Mouse (Mus musculus) liver, embryonic 11.5 days (tissue): ENCODE data around the gene Bmi1. TPM values are rescaled to one million over a fixed set of nuclear protein-coding genes. Genes with fewer than 3 reads are reported as not detected.
A peak's percentile ranks its signal among the peaks of the same experiment; 100 is the strongest.

Experiments used
- ATAC-seq: fragments of 200-750 bp; cut with Nextera tagmentation; replicated peaks from 2 replicates; pipeline ENCODE4 v1.8.0; 2017; ENCODE audit warnings: moderate number of reproducible peaks, mild to moderate bottlenecking, moderate TSS enrichment, moderate library complexity; ENCODE audit not compliant: low FRiP score
- DNase-seq: peaks from one replicate; pipeline ENCODE4 v3.0.0-alpha.2; 2017; ENCODE audit warnings: low spot score
- H3K27ac ChIP-seq: fragments of 300-500 bp; sonication (generic); 2 replicates; pipeline ENCODE4 v1.5.1; 2014; ENCODE audit warnings: mild to moderate bottlenecking, low read depth, low read length, control low read depth
- H3K27me3 ChIP-seq: fragments of 300-500 bp; sonication (generic); replicated peaks from 2 replicates; pipeline ENCODE4 v1.6.1; 2014; ENCODE audit warnings: low read length, mixed read lengths; ENCODE audit not compliant: control insufficient read depth, insufficient read depth
- H3K36me3 ChIP-seq: fragments of 300-500 bp; sonication (generic); 2 replicates; pipeline ENCODE4 v1.6.1; 2014; ENCODE audit warnings: mild to moderate bottlenecking, low read length, moderate library complexity, mixed read lengths; ENCODE audit not compliant: control insufficient read depth, insufficient read depth
- H3K4me1 ChIP-seq: fragments of 300-500 bp; sonication (generic); replicated peaks from 2 replicates; pipeline ENCODE4 v1.6.1; 2014; ENCODE audit warnings: low read length, mixed read lengths; ENCODE audit not compliant: control insufficient read depth, insufficient read depth
- H3K4me2 ChIP-seq: fragments of 300-500 bp; sonication (generic); 2 replicates; pipeline ENCODE4 v1.6.1; 2014; ENCODE audit warnings: mild to moderate bottlenecking, control low read depth, moderate library complexity
- H3K4me3 ChIP-seq: fragments of 300-500 bp; sonication (generic); 2 replicates; pipeline ENCODE4 v1.5.1; 2014; ENCODE audit warnings: low read depth, low read length, control low read depth
- H3K9ac ChIP-seq: fragments of 300-500 bp; sonication (generic); 2 replicates; pipeline ENCODE4 v1.6.1; 2014; ENCODE audit warnings: low read depth, low read length, control low read depth
- H3K9me3 ChIP-seq: fragments of 300-500 bp; sonication (generic); 2 replicates; pipeline ENCODE4 v1.6.1; 2016; ENCODE audit warnings: low read length, inconsistent platforms, mixed read lengths; ENCODE audit not compliant: control insufficient read depth
- WGBS: fragments of 180-500 bp; shearing (Covaris S2); extraction: QIAGEN DNeasy Blood & Tissue Kit; methylation state at CpG from one replicate; pipeline ENCODE4 v1.1.7; 2014; 5-methylcytosine and 5-hydroxymethylcytosine counted together
- polyA plus RNA-seq: library from polyadenylated mRNA; unstranded; fragments of >200 nt; fragmentation: Nextera tagmentation; extraction: Ambion mirVana; gene quantifications from 2 replicates; pipeline ENCODE4 v1.2.1, GENCODE M21; 2014

Bmi1 gene
- polyA plus RNA-seq, 1 experiment from 2014 or later = 12.9 TPM

DNA sequence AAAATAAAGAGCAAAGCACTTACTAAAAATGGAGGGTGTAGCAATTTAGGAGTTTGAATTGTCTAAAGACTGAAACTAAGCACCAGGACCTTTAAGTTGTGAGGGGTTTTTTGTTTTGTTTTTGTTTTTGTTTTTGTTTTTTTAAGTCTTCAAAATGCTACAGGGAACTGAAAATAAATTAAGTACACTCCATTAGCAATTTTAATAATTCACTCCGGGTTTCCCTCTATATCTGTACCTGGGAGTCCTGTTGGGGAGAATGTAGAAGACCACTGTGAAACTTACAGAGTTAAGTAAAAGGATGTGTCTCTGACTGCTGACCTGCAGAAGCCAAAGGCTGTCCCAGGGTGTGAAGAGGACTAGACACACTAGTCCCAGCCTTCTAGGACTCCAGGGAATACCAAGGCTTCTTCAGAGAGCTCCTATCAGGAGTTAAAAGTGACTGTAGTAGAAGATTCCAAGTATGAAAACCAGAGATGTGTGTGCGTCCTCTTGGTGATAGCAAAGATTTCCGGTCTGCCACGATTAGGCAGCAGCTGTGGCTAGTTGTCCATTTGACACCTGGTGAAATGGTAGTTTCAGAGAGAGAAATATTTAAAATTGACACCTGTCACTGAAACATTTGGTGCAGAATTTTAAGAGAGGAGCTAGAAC lies 20.9 kb downstream of the Bmi1 start:
- Histone ChIP-seq H3K9me3 (no peaks in the 10 kb centered on the region), H3K4me2 (no peak overlapping the region), H3K27ac (no peak overlapping the region), H3K4me1 (peaks cover 3% of the 10 kb centered on the region; the same call in 1 of the 2 replicates), H3K9ac (no peak overlapping the region), H3K27me3 (peaks cover 82% of the 10 kb centered on the region), H3K36me3 (no peaks in the 10 kb centered on the region), H3K4me3 (no peak overlapping the region)
- DNase-seq = peak; percentile 39
- 4% methylated on average over 4 of the region's 4 CpGs for WGBS
- no peak for ATAC-seq

DNA sequence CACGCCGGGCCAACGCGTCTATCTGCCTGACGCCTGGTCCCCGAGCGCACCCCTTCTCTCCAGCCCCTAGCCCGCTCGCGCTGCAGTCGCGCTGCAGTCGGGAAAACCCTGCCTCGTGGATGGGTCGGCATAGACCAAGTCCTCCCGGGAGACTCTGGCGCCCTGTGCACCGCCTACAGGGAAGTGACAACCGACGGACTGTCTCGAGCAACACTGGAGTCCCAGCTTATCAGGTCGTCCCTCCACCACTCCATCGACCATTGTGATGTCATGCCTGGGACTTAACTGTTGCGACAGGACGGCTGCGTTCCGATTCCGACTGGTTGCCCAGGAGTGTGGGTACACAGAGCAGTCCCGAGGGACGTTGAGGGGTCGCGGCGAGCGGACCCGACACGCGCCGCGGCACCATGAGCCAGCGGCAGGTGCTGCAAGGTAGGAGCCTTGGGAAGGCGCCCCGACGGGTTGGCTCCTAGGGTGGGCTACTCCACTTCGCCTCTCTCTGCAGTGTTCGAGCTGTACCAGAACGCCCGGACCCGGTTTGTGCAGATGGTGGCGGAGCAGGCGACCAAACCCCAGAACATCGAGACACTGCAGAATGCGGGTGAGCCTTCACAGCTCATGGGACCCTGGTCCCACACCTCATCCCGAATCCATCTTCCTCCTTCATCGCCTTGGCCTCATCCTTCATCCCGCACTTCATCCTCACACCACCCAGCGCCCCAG lies 22.0 kb downstream of the Bmi1 start:
- H3K27me3 ChIP-seq = peaks cover 73% of the 10 kb centered on the region
- peak overlapping the region; percentile 43 for H3K4me2 ChIP-seq
- no peak overlapping the region for H3K27ac ChIP-seq
- H3K9ac ChIP-seq = no peak overlapping the region
- ATAC-seq = no peak; the same call in 1 of the 2 replicates
- peaks cover 3% of the 10 kb centered on the region; the same call in 1 of the 2 replicates for H3K4me1 ChIP-seq
- peak; percentile 49 for DNase-seq
- WGBS = 1% methylated on average over 56 of the region's 56 CpGs
- no peaks in the 10 kb centered on the region for H3K9me3 ChIP-seq
- H3K4me3 ChIP-seq = peak overlapping the region; percentile 26
- H3K36me3 ChIP-seq = no peaks in the 10 kb centered on the region

DNA sequence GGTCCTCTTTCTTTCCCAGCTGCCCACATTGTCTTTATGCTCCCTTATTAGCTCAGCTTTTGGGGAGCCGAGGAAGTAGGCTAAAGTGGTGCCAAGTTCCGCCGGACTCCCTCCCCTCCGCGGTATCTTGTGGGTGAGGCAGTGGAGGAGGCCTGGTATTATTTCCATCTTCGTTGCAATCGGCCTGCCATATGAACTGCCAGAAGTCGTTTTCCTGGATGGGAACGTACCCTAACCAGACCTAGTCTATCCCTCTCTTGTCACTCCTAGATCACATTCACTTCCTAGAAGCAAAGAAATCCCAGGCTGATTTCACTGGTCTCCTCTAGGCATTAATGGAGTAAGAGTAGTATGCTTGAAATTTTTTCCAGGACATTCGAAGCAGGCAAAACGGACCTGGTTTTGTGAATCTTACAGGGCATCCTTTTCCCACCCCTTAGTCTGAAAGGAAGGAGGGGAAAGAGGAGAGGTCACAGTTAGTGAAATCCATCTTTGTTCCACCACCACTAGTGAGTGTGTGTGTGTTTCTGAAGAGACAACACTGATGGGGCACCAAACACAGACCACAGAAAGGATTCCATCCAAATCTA lies 22.7 kb downstream of the Bmi1 start:
- WGBS = 3% methylated on average over 11 of the region's 11 CpGs
- Histone ChIP-seq H3K9ac (no peak overlapping the region), H3K4me3 (no peak overlapping the region), H3K4me2 (no peak overlapping the region), H3K27me3 (peaks cover 67% of the 10 kb centered on the region), H3K36me3 (no peaks in the 10 kb centered on the region), H3K9me3 (no peaks in the 10 kb centered on the region), H3K27ac (no peak overlapping the region), H3K4me1 (peaks cover 3% of the 10 kb centered on the region; the same call in 1 of the 2 replicates)
- peak; percentile 33 for DNase-seq
- ATAC-seq = no peak

GRCm38 (mm10) chr2:18710356-18710755 lies 33.5 kb downstream of the Bmi1 start:
- no peak overlapping the region for H3K4me3 ChIP-seq
- H3K4me1 ChIP-seq = no peaks in the 10 kb centered on the region
- no peak overlapping the region for H3K27ac ChIP-seq
- H3K4me2 ChIP-seq = no peak overlapping the region
- H3K9ac ChIP-seq = no peak overlapping the region
- DNase-seq = no peak
- WGBS = 64% methylated on average over 3 of the region's 3 CpGs
- H3K27me3 ChIP-seq = 0 out of 2 replicates have a peak, but pooled peaks cover 2% of the 10 kb centered on the region
- ATAC-seq = no peak
- no peaks in the 10 kb centered on the region for H3K36me3 ChIP-seq
- no peaks in the 10 kb centered on the region for H3K9me3 ChIP-seq

DNA sequence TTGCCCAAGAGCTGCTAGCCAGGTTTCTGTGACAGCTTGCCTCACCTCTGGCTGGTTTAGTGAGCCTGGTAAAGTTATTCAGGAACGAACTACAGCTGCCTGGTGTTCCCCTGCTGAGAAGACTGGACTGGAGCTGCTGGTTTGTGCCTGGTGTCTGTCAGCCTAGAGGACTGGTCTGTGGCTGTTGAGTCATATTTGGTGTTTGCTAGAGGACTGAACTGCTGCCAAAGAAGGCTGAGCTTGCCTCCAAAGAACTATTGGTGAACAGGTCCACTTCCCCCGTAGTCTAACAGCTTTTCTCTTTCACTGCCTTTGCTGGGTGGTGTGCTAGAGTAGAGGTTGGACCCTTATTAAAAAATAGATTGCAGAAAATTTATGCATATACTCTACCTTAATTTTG lies 36.3 kb downstream of the Bmi1 start:
- Histone ChIP-seq H3K36me3 (no peaks in the 10 kb centered on the region), H3K4me3 (no peak overlapping the region), H3K9ac (no peak overlapping the region), H3K4me1 (no peaks in the 10 kb centered on the region), H3K27me3 (0 out of 2 replicates have a peak, but pooled peaks cover 2% of the 10 kb centered on the region), H3K9me3 (no peaks in the 10 kb centered on the region), H3K27ac (no peak overlapping the region), H3K4me2 (no peak overlapping the region)
- ATAC-seq (no peak), DNase-seq (no peak)
- WGBS = 63% methylated on average over 2 of the region's 2 CpGs

DNA sequence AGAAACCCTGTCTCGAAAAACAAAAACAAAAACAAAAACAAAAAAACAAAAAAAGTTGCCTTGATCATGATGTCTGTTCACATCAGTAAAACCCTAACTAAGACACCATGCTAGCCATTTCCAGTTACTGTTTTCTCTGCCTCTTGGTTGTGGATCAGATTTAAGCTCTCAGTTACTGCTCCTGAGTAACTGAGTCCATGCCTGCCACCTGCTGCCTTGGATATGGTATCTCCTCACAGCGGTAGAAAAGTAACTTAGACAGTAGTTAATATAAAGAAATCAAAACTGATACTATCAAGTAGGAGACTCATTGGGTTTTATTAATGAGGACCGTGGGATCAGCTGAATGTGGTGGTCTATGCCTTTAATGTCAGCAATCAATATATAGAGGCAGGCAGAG lies 37.5 kb downstream of the Bmi1 start:
- H3K4me2 ChIP-seq = no peak overlapping the region
- WGBS = 67% methylated on average over 3 of the region's 3 CpGs
- ATAC-seq (no peak), DNase-seq (no peak)
- 0 out of 2 replicates have a peak, but pooled peaks cover 2% of the 10 kb centered on the region for H3K27me3 ChIP-seq
- H3K9ac ChIP-seq = no peak overlapping the region
- H3K9me3 ChIP-seq = no peaks in the 10 kb centered on the region
- H3K27ac ChIP-seq = no peak overlapping the region
- no peaks in the 10 kb centered on the region for H3K36me3 ChIP-seq
- H3K4me1 ChIP-seq = no peaks in the 10 kb centered on the region
- H3K4me3 ChIP-seq = no peak overlapping the region

GRCm38 (mm10) chr2:18718521-18718920 lies 41.7 kb downstream of the Bmi1 start:
- 67% methylated on average over 4 of the region's 4 CpGs for WGBS
- H3K4me1 ChIP-seq = no peaks in the 10 kb centered on the region
- H3K4me3 ChIP-seq = no peak overlapping the region
- ATAC-seq (no peak), DNase-seq (no peak)
- no peaks in the 10 kb centered on the region for H3K36me3 ChIP-seq
- H3K27me3 ChIP-seq = no peaks in the 10 kb centered on the region
- no peaks in the 10 kb centered on the region for H3K9me3 ChIP-seq
- no peak overlapping the region for H3K27ac ChIP-seq
- no peak overlapping the region for H3K4me2 ChIP-seq
- H3K9ac ChIP-seq = no peak overlapping the region

DNA sequence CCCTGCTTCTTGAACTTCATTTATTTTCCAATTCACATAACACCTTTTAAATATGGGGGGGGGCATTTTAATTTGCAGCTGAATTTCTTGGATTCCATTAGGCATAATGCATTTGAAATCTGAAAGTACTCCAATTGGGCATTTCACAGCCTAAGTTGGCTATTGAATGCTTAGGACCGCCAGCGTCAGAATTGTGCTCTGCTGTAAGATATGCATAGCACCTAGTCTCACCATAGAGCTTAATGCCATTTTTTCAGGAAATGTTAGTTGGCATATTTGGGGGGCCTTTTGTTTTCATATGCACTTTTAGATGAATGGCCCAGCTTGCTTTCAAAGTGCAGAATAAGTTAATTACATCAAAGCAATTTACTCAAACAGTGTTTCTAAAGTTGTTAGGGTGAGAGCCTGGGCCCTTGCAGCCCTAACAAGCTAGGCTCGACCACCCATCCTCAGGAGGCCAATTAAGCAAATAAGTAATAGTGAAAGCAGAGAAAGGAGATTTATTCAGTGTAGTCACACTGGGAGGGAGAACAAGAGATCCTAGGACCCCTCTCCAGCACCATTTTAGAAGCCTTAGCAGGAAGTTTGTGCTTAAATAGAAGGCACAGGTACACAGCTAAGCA lies 45.5 kb downstream of the Bmi1 start:
- Histone ChIP-seq H3K9ac (no peak overlapping the region), H3K4me2 (no peak overlapping the region), H3K27ac (no peak overlapping the region), H3K27me3 (no peaks in the 10 kb centered on the region), H3K4me1 (no peaks in the 10 kb centered on the region), H3K4me3 (no peak overlapping the region), H3K36me3 (no peaks in the 10 kb centered on the region), H3K9me3 (no peaks in the 10 kb centered on the region)
- WGBS = 61% methylated on average over 3 of the region's 3 CpGs
- DNase-seq = no peak
- ATAC-seq = no peak
